Mouse (Mus musculus): ENCODE measurements around the gene Mcrip2.

- no peak for TF ChIP-seq CTCF (IDR thresholded peaks at IDR 0.05; ENCODE audit: low read depth)
- peak; percentile 10; the same call in 1 of the 2 replicates for TF ChIP-seq EP300 (IDR thresholded peaks at IDR 0.05; ENCODE audit: low read depth)
Measured at GRCm38 (mm10) chr17:25886806-25887205, 18.2 kb upstream of the Mcrip2 start.
